Mouse (Mus musculus) limb, embryonic 10.5 days (tissue): ENCODE data around the gene Gdf5. TPM values are rescaled to one million over a fixed set of nuclear protein-coding genes. Genes with fewer than 3 reads are reported as not detected.
"Not testable (repeated sequence)": the region's sequence is repeated elsewhere in the genome, so short reads cannot be mapped to it uniquely, and the experiment has no call there.

Source experiments
- DNase-seq: peaks from one replicate; pipeline ENCODE4 v3.0.0-alpha.2; 2017; ENCODE audit warnings: low spot score
- H3K27ac ChIP-seq: fragments of 300-500 bp; sonication (generic); 2 replicates; pipeline ENCODE4 v1.5.1; 2016; ENCODE audit warnings: mild to moderate bottlenecking
- H3K27me3 ChIP-seq: fragments of 300-500 bp; sonication (generic); 2 replicates; pipeline ENCODE4 v1.6.1; 2016; ENCODE audit warnings: low read depth, mild to moderate bottlenecking; ENCODE audit not compliant: poor library complexity, severe bottlenecking
- H3K36me3 ChIP-seq: fragments of 300-500 bp; sonication (generic); 2 replicates; pipeline ENCODE4 v1.6.1; 2016; ENCODE audit warnings: mild to moderate bottlenecking, moderate library complexity
- H3K4me1 ChIP-seq: fragments of 300-500 bp; sonication (generic); 2 replicates; pipeline ENCODE4 v1.6.1; 2016
- H3K4me3 ChIP-seq: fragments of 300-500 bp; sonication (generic); 2 replicates; pipeline ENCODE4 v1.5.1; 2016; ENCODE audit warnings: mild to moderate bottlenecking, moderate library complexity
- H3K9me3 ChIP-seq: fragments of 300-500 bp; sonication (generic); replicated peaks from 2 replicates; pipeline ENCODE4 v1.6.1; 2016; ENCODE audit warnings: mild to moderate bottlenecking
- WGBS: fragments of 180-500 bp; shearing (Covaris S2); methylation state at CpG from one replicate; pipeline ENCODE4 v1.1.7; 2016; 5-methylcytosine and 5-hydroxymethylcytosine counted together
- polyA plus RNA-seq: library from polyadenylated mRNA; unstranded; fragments of >200 nt; fragmentation: Nextera tagmentation; extraction: Ambion mirVana; gene quantifications from 2 replicates; pipeline ENCODE4 v1.2.1, GENCODE M21; 2016

Gdf5 gene
- polyA plus RNA-seq, 1 experiment from 2014 or later: 8.1 TPM

GRCm38 (mm10) chr2:155939897-155940529 lies 5.2 kb downstream of the Gdf5 start:
- 83% methylated on average over 7 of the region's 7 CpGs for WGBS
- Histone ChIP-seq H3K36me3 (peaks cover 4% of the 10 kb centered on the region; the same call in 1 of the 2 replicates), H3K9me3 (no peaks in the 10 kb centered on the region), H3K4me1 (peaks cover 42% of the 10 kb centered on the region), H3K27me3 (0 out of 2 replicates have a peak, but pooled peaks cover 6% of the 10 kb centered on the region), H3K4me3 (no peak overlapping the region), H3K27ac (peak overlapping the region; percentile 37)
- no peak for DNase-seq

- Histone ChIP-seq H3K4me1 (peaks cover 24% of the 10 kb centered on the region), H3K27me3 (no peaks in the 10 kb centered on the region), H3K4me3 (peak within 1 kb of the TSS; percentile 78), H3K9me3 (no peaks in the 10 kb centered on the region), H3K27ac (peak within 1 kb of the TSS; percentile 93), H3K36me3 (peaks cover 12% of the 10 kb centered on the region)
- DNase-seq: peak; percentile 92
- WGBS: 1% methylated on average over 38 of the region's 38 CpGs
These were observed 15.4 kb downstream of the Gdf5 start, which contains the start of gene Uqcc1 for GRCm38 (mm10) chr2:155929531-155930442. Gene Uqcc1 (minus strand): TSS chr2:155930310.

GRCm38 (mm10) chr2:155928711-155929345 lies 16.3 kb downstream of the Gdf5 start:
- peak overlapping the region; percentile 93 for H3K27ac ChIP-seq
- H3K9me3 ChIP-seq: no peaks in the 10 kb centered on the region
- peaks cover 24% of the 10 kb centered on the region for H3K4me1 ChIP-seq
- 71% methylated on average over 7 of the region's 7 CpGs for WGBS
- no peak for DNase-seq
- H3K36me3 ChIP-seq: peaks cover 21% of the 10 kb centered on the region
- peak overlapping the region; percentile 78 for H3K4me3 ChIP-seq
- no peaks in the 10 kb centered on the region for H3K27me3 ChIP-seq

GRCm38 (mm10) chr2:155925213-155925612 lies 20.0 kb downstream of the Gdf5 start:
- Histone ChIP-seq H3K36me3 (peaks cover 46% of the 10 kb centered on the region), H3K4me1 (peaks cover 16% of the 10 kb centered on the region)
- WGBS: 98% methylated on average over 6 of the region's 6 CpGs
- H3K27me3 ChIP-seq, DNase-seq, H3K27ac ChIP-seq, H3K4me3 ChIP-seq, H3K9me3 ChIP-seq: not testable (repeated sequence)

GRCm38 (mm10) chr2:155923143-155923542 lies 22.0 kb downstream of the Gdf5 start:
- no peaks in the 10 kb centered on the region for H3K9me3 ChIP-seq
- peaks cover 62% of the 10 kb centered on the region for H3K36me3 ChIP-seq
- no peaks in the 10 kb centered on the region for H3K27me3 ChIP-seq
- no peak for DNase-seq
- no peaks in the 10 kb centered on the region for H3K4me1 ChIP-seq
- no peak overlapping the region for H3K27ac ChIP-seq
- 97% methylated on average over 7 of the region's 7 CpGs for WGBS
- H3K4me3 ChIP-seq: no peak overlapping the region

GRCm38 (mm10) chr2:155914684-155915083 lies 30.5 kb downstream of the Gdf5 start:
- WGBS: 95% methylated on average over 6 of the region's 6 CpGs
- H3K36me3 ChIP-seq: peaks cover 85% of the 10 kb centered on the region
- no peak overlapping the region for H3K27ac ChIP-seq
- no peaks in the 10 kb centered on the region for H3K27me3 ChIP-seq
- no peak overlapping the region for H3K4me3 ChIP-seq
- H3K4me1 ChIP-seq: no peaks in the 10 kb centered on the region; the same call in 1 of the 2 replicates
- DNase-seq: no peak
- no peaks in the 10 kb centered on the region for H3K9me3 ChIP-seq

- Histone ChIP-seq H3K4me1 (peaks cover 6% of the 10 kb centered on the region; the same call in 1 of the 2 replicates), H3K4me3 (no peak overlapping the region), H3K27me3 (no peaks in the 10 kb centered on the region), H3K36me3 (peaks cover 76% of the 10 kb centered on the region), H3K9me3 (no peaks in the 10 kb centered on the region), H3K27ac (no peak overlapping the region)
- no peak for DNase-seq
- WGBS: 95% methylated on average over 6 of the region's 6 CpGs
These were observed 41.5 kb downstream of the Gdf5 start for GRCm38 (mm10) chr2:155903632-155904008.

- 84% methylated on average over 16 of the region's 16 CpGs for WGBS
- no peak overlapping the region for H3K27ac ChIP-seq
- peaks cover 6% of the 10 kb centered on the region; the same call in 1 of the 2 replicates for H3K4me1 ChIP-seq
These were observed 42.1 kb downstream of the Gdf5 start for GRCm38 (mm10) chr2:155902989-155903631.

GRCm38 (mm10) chr2:155895046-155895735 lies 50.0 kb downstream of the Gdf5 start:
- Histone ChIP-seq H3K9me3 (no peaks in the 10 kb centered on the region), H3K27ac (no peak overlapping the region), H3K36me3 (peaks cover 81% of the 10 kb centered on the region), H3K27me3 (no peaks in the 10 kb centered on the region), H3K4me3 (no peak overlapping the region), H3K4me1 (no peaks in the 10 kb centered on the region)
- 89% methylated on average over 16 of the region's 16 CpGs for WGBS
- no peak for DNase-seq

More at GRCm38 (mm10) chr2:155902989-155903631, 42.1 kb downstream of the Gdf5 start:
- H3K4me3 ChIP-seq: no peak overlapping the region
- no peak for DNase-seq
- H3K9me3 ChIP-seq: no peaks in the 10 kb centered on the region
- no peaks in the 10 kb centered on the region for H3K27me3 ChIP-seq
- peaks cover 76% of the 10 kb centered on the region for H3K36me3 ChIP-seq

GRCm38 (mm10) chr2:155894307-155895045 lies 50.7 kb downstream of the Gdf5 start:
- WGBS: 94% methylated on average over 13 of the region's 13 CpGs
- Histone ChIP-seq H3K27me3 (no peaks in the 10 kb centered on the region), H3K36me3 (peaks cover 79% of the 10 kb centered on the region), H3K27ac (no peak overlapping the region), H3K9me3 (no peaks in the 10 kb centered on the region), H3K4me3 (no peak overlapping the region), H3K4me1 (no peaks in the 10 kb centered on the region)
- DNase-seq: no peak
